Mouse (Mus musculus) CD4-positive helper T cell, adult 2 months (primary cell): ENCODE results near the gene Taok2.
"Not testable (repeated sequence)": the region's sequence is repeated elsewhere in the genome, so short reads cannot be mapped to it uniquely, and the experiment has no call there.

ENCODE experiments used
- DNase-seq: peaks from one replicate; pipeline ENCODE4 v3.0.0-alpha.2; 2012; ENCODE audit warnings: low read depth, missing footprints, low spot score

The Taok2 gene

DNA sequence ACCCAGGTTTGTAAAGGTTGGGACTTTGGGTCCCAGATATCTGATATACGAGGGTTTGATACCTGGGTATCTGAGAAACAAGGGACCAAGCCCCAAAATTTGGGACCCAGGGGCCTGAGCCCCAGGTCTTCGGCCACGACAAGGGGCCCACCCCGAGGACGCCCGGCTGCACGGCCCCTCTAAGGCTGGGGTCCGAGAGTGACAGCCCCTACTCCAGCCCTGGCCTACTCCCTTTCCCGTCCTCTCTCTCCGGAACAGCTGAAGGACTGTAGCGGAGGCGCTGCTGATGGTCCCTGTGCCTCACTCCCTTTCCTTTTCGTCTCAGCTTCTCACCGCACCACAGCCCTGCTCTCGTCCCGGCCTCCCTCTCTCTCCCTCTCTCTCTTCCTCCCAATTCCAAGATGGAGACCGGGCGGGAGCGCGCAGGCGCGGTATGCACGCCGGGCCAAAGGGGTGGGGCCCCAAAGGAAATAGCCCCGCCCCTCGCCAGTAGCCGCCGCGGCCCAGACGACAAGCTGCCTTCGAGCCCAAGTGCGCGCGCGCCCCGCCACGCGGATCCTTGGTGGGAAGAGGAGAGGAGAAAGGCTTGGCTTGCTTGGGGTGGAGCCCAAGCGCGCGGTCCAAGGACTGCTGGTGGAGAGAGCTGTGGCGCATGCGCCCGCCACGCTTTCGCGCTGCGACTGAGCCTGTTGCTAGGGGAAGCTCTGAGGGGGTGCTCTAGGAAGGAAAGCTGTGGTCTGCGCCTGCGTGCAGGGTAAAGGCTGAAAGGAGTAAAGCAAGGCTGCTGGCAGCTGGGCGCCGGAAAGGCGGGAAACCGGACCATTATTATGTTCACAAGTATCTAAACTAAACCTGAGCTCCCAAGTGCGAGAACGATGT is at the start of gene Taok2:
Gene Taok2, minus strand, starts transcription at position 418 of the 879 bp plus-strand sequence.
- peak; percentile 95 for DNase-seq

DNA sequence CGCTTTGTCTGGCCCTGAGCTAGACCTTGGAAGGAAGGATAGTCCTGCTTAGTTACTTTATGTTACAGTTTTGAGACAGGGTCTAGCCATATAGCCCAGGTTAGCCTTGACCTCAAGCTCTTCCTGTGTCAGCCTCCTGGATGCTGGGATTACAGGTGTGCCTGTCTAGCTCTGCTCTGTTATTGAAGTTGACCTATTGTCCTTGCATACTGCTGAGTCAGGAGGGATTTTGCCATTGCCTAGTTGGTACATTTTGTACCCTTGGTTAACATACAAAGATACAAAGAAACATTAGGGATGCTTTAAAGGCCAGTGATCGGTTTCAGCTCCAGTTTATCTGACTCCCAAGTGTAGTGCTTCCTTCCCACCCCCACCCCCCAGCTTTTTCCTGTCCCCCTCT is 48.1 kb upstream of the Taok2 start:
- DNase-seq, result no peak

DNA sequence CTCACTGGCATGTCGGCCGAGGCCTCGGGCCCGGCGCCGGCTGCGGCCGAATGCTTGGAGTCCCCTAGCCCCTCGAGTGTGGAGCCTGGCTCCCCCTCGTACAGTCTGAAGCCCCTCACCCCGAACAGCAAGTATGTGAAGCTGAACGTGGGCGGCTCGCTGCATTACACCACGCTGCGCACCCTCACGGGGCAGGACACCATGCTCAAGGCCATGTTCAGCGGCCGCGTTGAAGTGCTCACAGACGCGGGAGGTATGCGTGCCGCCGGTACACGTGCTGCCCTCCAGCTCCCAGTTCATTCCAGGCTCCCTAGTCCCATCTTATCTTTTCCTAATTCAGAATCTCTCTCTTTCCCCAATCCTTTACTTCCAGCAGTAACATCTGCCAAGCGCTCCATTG is 44.5 kb upstream of the Taok2 start:
- DNase-seq, result no peak

DNA sequence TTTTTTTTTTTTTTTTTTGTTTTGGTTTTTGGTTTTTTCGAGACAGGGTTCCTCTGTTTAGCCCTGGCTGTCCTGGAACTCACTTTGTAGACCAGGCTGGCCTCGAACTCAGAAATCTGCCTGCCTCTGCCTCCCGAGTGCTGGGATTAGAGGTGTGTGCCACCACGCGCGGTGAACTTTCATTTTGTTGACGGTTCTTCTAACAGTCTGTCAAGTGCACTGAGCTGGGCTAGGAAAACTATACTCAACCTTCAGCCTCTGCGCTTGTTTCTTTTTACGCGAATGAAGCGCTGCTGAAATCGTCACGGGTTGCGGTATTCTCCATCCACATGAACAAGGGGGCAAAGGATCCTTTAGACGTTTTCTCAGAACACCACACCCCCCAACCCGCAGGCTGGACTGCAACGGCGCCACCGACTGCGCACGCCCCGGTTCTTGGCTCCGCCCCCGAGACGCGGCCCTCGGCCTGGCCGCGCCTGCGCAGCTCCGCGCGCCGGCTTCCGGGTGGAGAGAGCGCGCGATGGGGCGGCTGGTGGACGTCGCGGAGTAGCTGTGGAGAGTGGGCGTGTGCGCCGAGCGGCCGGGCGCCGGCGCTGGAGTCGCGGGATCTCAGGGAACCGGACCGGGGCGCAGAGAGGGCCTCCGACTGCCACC is 44.0 kb upstream of the Taok2 start, which contains the start of gene Kctd13:
Gene Kctd13, plus strand, starts transcription at position 496 of the 654 bp plus-strand sequence.
- peak; percentile 95 for DNase-seq

DNA sequence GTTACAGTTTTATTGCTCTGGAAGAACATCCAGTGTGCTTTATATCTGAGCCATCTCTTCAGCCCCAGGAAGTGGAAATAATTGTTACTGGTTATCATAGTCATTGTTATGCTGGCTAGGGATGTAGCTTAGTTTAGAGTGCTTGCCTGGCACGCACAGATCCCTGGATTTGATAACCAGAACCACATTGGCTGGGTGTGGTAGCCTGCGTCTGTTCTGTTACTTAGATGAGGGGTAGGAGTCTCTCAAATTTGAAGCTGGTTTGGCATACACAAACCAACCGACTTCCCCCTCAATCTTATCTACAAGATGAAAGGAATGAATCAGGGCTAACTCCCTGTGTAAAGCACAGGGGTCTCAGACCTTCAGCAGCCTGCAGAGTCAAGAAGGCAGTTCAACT is 41.8 kb upstream of the Taok2 start:
- peak; percentile 65 for DNase-seq

DNA sequence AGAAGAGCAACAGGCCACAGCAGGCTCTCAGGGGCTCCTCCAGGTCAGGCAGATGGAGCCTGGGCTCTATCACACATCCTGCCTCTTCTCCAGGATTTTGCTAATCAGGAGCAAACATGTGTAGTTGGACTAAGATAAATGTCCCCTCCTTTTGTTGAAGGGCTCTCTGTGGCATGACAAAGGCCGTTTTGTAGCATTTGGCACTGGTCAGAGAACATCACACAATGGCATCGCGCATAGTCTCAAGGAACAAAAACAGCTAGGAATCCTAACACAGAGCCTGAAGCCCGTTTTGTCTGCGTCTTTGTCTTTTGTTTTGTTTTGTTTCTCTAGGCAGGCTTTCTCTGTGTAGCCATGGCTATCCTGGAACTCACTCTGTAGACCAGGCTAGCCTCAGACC is 39.5 kb upstream of the Taok2 start:
- DNase-seq, result no peak

DNA sequence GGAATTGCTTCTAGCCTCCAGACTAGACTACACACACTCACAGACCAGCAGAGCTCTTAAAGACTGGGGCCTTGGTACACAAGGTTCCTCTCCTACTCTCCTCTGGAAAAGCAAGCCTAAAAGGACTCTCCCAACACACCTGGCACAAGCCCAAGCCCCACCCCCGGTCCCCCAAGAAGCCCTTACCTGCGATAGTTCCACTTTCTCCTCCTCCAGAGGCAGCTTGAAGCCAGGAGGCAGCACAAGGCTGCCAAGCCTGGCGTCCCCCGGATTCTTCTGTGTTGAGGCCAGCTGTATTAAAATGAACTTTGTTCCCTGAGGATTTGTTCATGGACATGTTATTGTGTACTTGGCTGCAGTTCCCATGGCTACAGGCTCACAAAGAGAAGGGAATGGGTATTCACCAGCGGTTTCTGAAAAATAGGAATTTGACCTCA is 38.1 kb upstream of the Taok2 start, which contains the start of gene Tmem219:
Gene Tmem219, minus strand, starts transcription at position 294 of the 437 bp plus-strand sequence.
- no peak for DNase-seq

DNA sequence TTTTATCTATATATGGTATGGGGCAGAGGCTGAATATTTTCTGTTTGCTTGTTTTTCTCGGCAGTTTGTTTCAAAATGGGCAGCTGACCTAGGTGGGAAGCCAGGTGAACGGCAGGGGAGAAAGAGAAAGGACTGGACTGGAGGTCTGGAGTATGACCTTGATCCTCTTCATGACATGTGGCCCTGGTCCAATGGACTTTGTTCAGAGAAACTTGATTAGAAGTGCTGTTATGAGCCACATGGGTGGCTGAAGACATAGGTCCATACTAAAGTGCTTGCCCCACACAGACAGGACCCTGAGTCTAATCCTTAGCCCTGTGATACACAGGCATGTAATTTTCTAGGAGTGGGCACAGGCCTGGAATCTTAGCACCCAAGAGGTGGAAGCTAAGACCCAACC is 37.1 kb upstream of the Taok2 start:
- no peak for DNase-seq

DNA sequence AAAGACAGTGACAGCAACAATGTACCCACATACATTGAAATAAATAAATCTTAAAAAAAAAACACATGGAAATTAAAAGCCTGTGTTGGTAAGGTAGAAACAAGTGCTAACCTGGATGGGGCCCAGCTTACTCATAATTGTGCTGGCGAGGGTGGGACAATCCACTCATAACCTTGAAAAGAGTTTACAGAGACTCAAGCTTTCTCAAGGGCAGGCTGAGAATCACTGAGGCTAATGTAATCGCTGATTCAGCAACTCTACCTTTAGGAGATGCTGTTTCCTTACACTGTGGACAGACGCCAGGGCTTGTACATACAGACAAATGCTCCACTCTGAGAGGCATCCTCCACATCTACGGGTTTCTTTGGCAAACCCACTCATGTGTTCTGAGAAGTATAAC is 35.5 kb upstream of the Taok2 start:
- no peak for DNase-seq

DNA sequence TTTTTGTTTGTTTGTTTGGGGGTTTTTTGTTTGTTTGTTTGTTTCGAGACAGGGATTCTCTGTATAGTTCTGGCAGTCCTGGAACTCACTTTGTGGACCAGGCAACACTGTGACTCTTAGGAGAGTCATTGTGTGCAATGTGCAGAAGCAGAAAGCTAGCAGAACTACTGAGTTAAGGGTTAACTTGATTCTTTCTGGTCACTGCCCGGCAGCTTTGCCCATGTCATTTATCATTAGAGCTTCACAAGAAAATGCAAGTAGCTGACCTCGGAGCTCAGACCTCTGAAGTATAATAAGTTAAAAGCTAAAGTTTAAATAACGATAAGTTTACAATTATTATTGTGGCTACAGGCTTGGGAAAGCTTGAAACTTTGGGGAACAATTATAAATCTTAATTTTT is 33.9 kb upstream of the Taok2 start:
- DNase-seq, result not testable (repeated sequence)

DNA sequence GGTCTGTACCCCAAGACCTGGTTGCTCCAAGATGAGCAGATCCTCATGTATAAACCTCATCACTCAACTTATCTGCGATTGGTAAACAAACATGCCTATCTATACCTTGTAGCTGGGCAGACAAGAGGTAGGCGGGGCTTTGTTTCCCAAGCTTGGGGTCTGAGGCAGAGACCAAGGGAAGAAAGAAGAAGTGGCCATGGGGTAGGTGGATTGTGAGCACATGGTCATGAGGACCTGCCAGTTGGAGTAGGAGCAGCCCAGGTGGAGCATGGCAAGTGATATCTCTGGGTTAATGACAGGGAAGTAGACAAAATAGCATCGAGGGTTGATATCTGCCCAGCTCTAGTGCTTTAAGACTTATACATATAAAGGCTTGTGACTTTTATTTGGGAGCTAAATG is 30.3 kb upstream of the Taok2 start:
- DNase-seq, result no peak

DNA sequence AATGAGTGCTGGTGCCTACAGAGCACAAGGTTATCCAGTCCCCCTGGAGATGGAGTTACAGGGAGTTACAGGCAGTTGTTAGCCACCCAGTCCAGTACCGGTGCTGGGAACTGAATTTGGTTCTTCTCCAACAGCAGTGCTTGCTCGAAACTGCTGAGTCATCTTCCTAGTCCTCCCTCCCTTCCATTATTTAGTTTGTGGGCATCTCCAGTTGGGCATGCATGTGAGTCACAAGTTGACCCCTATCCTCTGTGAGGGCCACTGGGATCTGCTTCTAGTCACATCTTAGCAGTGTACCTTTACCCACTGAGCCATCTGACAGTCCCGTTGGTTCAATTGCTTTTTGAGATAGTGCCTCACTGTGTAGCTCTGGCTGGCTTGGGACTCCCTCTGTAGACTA is 21.1 kb upstream of the Taok2 start:
- DNase-seq, result no peak

DNA sequence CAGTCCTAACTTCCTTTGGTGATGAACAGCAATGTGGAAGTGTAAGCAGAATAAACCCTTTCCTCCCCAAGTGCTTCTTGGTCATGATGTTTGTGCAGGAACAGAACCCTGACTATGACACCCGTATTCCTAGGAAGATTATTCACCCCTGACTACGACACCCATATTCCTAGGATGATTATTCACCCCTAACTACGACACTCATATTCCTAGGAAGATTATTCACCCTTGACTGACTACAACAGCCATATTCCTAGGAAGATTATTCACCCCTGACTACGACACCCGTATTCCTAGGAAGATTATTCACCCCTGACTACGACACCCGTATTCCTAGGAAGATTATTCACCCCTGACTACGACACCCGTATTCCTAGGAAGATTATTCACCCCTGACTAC is 15.3 kb upstream of the Taok2 start:
- DNase-seq, result not testable (repeated sequence)

DNA sequence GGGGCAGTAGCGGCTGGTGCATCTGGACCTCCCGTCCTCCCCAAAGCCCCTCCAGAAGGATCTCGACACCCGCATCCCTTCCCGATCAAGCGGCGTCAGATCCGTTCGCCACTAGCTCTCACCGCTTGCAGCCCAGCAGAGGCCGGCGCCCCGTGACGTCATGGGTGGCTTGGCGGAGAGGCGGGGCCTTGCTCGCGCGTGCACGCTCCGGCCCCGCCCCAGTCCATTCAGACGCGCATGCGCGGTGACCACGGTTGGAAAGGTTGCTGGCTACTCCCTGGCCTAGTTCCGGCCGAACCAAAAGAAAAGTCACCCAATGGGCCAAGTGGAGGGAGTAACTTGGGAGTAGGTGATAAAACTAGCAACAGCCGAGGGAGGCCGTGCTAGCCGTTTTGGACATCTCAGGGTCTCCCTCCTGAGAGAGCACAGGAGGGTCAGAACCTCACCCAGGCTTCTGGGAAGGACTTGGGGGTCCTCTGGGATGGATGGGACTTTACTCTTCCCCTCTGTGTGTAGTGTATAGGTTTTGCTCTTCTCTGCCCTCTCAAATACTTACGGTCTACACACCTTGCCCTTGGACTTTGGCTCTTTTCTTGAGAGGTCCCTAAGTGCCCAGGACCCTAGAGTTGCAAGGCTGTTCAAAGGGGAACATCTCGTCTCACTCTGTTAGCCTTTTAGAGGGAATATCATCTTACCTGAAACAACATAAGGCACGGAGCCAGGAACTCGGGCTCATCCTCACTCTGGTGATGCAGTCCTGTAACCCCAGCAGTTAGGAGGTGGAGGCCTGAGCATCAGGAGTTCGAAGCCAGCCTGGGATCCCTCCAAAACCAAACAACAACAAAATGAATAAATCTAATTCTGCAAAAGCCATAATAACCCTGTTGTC is 13.8 kb upstream of the Taok2 start:
- peak; percentile 91 for DNase-seq

DNA sequence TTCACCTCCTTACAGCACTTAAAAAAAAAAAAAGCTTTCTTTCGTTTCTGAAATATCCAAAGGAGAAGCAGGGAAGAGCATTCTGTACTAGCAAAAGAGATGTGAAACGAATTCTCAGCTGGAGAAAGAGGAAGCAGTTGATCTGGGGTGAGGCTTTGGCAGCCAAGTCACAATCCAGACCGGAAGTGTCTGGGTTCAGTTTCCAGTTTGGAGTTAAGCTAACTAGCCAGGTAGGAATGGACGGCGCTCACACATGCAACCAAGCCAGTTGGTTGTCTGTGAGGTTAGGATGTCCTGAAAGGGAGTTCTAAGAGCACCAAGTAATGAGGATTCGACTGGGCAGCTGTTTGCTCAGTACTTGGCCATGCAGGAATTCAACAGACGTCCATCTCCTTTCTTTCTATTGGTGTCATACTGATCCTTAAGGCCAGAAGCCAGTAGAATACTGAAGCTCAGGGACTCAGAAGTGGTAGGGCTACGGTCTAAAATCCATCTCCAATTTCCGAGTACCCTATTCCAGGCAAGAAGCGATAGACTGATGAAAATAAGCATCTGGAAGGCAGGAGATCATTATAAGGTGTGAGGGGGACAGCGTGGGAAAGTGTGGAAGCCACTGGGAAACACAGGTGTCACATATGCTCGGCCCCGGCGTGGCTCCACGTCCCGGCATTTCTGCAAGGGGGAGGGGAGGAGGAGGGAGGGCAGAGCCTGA is 13.0 kb upstream of the Taok2 start:
- peak; percentile 41 for DNase-seq

DNA sequence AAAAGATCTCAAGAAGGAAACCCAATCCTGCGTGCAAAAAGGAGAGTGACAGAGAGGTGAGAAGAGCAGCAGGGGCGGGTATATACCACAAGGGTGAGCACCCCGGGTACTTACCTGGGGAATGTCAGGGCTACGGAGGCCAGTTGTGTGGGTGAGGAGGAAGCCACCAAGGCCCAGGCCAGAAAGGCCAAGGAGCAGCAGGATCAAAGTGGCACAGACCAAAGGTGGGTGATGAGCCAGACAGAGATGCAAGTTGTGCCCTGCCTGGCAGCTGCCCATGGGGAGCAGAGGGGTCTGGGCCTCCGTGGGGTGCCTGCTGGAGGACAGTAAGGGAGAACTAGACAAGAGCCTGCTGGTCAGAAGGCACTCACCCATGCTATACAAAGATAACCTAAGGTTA is 12.4 kb upstream of the Taok2 start:
- DNase-seq, result no peak

DNA sequence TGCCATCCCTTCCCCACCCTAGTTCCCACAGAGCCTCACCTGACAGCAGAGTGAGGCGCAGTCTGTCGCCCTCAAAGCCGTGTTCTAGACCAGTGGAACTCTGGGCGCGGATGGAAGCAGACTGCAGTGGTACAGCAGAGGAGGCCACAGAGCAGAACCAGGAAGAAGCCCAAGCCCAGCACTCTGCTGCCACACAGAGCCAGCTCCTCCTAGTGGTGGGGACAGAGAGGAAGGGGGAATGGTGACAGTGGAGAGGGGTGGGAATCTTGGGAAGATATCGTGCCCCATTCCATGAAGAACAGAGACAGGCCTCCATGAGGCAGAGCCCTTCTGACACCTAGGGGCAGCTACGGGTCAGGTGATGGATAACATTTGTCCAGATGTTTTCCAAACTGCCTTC is 4.3 kb upstream of the Taok2 start:
- no peak for DNase-seq

DNA sequence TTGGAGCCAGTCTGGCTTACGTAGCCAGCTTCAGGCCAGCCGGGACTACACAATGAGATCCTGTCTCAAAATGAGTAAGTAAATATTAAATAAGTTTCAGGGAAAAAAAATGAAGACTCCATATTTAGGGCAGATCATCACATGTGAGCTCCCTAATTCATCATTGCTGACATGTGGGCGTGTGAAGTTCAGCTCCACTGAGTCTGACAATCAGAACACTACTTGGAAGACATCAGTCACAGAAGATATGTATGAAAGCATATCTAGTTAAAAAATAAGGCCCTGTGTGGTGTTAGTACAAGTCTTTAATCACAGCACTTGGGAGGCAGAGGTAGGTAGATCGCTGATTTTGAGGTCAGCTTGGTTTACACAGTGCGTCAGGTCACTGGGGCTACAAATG is 2.8 kb upstream of the Taok2 start:
- no peak for DNase-seq

DNA sequence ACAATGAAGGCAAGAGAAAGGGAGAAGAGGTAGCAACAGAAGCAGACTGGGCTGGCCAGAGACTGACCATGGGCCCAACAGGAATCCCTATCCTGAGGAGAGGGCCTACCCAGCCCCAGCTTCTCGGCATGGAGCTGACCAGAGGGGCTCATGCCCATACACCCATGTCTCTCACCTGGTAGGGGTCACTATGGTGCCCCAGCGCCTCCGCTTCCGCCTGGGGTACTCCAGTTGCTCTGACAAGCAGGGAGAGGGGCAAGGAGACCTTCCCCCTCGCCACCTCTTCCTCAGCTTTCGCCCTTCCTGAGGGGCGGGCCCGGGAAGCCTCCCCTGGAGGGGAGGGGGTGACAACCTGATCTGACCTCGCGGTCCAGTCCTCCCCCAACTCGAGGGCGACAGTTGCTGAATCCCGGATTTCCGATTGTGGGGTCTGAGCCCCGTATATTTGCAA is 747 bp downstream of the Taok2 start:
- peak; percentile 30 for DNase-seq

DNA sequence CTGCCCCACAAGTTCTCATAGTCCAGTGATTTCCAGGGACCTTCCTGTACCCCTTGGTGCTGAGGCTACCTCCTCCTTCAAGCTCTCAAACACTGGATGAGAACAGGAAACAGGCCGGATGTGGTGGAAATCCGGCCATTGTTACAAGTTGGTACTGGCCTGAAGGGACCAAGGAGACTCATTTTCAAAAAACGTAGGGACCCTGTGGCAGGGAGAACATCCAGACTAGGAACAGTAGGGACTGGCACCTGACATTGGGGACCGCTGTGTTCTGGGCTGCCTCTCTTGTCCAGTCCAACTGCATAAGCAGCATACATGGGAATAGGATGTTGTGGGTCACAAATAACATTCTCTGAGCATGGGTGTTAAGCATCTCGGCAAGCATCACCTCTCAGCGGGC is 3.5 kb downstream of the Taok2 start:
- no peak for DNase-seq

DNA sequence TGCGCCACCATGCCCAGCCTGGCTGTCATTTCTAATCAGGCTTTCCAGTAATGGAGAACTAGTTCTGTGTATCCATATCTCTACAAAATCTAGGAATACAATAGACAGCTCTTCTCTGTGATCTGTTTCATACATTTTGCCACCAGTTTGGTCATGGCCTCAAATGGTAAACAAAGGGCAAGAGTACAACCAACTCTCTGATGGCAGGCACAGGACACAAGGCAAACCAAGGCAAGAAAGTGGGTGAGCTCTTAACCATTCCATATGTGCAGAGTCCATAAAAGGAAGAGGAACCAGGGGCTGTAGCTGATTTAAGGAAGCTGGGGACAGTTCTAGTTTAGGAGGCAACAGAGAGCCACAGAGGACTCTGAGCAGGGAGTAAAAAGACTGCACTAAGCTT is 7.3 kb downstream of the Taok2 start:
- DNase-seq, result no peak
